Mouse (Mus musculus) testis, adult 2 months (tissue): ENCODE results near the gene Slc16a4.

Source experiments
- CTCF ChIP-seq: fragments of 200-500 bp; IDR thresholded peaks from 2 replicates; pipeline ENCODE4 v1.5.1; 2012; ENCODE audit warnings: low read depth, mild to moderate bottlenecking, inconsistent platforms, low read length, moderate library complexity; ENCODE audit not compliant: control insufficient read depth, insufficient read depth, insufficient replicate concordance
- POLR2A ChIP-seq: fragments of 200-500 bp; IDR thresholded peaks from 2 replicates; pipeline ENCODE4 v1.6.1; 2012; ENCODE audit warnings: low read depth, mild to moderate bottlenecking, inconsistent platforms, low read length, moderate library complexity; ENCODE audit not compliant: control insufficient read depth

DNA sequence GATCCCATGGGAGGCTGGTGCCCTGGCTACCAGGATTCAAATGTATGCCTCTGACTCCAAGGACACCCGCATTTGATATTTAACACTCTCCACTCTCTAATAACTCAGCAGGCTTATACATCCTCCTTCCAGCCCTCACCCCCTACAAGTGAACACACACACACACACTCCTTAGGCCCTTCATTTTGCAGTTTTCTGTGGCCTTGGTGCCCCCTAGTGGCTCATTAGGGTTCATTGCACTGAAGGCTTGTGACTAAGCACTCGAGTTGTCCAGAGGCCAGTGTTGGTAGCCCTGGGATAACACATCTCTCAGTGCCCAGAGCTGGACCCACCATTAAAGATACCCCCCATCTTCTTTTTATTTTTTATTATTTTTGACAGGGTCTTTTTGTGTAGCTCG, 17.2 kb upstream of the Slc16a4 start:
- TF ChIP-seq CTCF (peak; percentile 48; the same call in 1 of the 2 replicates), POLR2A (no peak)
